Mouse (Mus musculus): ENCODE measurements around the gene Nmt2.
A peak's percentile ranks its signal among the peaks of the same experiment; 100 is the strongest.

The Nmt2 gene

DNA sequence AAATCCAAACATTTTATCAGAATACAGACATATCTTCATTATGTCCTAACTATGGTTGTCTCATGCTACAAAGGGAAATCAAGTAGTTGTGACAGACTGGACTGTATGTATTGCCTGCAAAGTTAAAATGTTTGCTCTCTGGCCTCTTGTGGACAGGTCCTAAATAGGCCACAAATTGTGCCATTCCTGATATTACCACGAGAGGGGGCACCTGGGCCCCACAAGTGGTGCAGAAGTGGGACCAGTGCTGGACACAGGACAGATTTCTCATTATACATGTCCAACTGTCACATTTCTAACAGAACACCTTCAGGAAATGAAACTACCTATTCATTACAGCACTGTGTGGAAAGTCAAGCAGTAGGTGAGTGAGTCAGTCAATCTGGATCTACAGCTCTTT lies 43.3 kb downstream of the Nmt2 start:
- DNase-seq (ENCODE audit: low spot score) = peak; percentile 27

GRCm38 (mm10) chr2:3331071-3331703 lies 47.2 kb downstream of the Nmt2 start:
- no peak for DNase-seq (ENCODE audit: low spot score)

DNA sequence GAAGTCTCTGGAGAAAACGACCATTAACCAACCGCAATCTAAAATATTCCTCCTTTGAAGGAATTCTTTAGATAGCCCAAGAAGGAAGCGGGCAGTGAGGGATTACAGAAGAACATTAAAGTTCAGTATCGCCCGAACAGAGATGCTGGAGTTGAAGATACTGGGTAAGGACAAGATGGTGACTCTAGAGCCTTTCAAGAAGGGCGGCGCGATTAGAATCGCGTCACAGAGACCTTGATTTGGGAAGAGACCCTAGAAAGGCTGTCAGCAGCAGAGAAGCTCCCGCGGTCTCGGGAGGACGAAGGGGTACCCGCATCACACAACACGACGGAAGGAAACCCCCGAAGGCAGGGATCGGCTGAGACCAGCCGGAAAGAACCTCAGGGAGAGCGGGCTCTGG lies 48.0 kb downstream of the Nmt2 start:
- DNase-seq (ENCODE audit: low spot score) = no peak

- peak; percentile 98 for DNase-seq (ENCODE audit: low spot score)
These were observed 48.7 kb downstream of the Nmt2 start, which contains the start of gene Rpp38 for GRCm38 (mm10) chr2:3332484-3333242. Rpp38 (minus strand) TSS chr2:3332643.

- DNase-seq (ENCODE audit: low spot score) = no peak
These were observed 49.7 kb downstream of the Nmt2 start for GRCm38 (mm10) chr2:3333761-3334160.

GRCm38 (mm10) chr2:3335611-3336301 lies 51.7 kb downstream of the Nmt2 start, which contains the start of gene Acbd7:
Acbd7 (plus strand) TSS chr2:3336168.
- peak; percentile 77 for DNase-seq (ENCODE audit: low spot score)

DNA sequence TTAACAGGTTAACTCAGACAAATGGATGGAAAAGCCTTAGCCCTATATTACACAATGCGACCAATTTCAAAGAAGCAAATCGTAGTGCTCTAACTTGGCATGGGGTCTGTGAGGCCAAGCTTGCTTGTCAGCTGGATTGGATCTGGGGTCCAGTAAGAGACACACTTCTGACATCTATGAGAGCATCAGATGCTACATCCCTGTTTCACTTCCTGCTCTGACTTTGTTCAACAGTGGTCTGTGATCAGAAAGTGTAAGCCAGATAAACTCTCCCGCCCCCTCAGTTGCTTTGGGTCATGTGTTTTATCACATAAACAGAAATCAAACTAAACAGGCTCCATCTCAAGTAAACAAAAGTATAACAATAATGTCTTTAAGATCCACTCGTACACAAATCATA lies 64.4 kb downstream of the Nmt2 start:
- DNase-seq (ENCODE audit: low spot score) = no peak

DNA sequence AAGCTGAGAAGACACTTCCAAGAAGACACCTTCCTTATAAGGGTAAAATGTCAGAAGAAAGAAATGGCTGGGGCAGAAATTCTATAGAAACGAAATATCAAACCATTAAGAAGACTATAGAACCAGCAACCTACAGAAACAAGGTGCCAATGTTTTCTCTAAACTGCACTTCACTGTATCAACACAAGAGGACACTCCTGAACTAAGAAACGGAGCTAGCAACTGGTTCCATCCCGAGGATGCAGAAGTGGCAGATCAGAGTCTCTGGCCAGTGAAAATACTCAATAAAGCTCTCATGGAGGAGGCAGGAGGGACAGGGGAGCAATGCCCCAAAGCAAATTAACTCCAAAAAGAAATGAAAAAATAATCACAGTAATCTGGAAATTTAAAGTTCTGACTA lies 64.9 kb downstream of the Nmt2 start:
- DNase-seq (ENCODE audit: low spot score) = no peak

DNA sequence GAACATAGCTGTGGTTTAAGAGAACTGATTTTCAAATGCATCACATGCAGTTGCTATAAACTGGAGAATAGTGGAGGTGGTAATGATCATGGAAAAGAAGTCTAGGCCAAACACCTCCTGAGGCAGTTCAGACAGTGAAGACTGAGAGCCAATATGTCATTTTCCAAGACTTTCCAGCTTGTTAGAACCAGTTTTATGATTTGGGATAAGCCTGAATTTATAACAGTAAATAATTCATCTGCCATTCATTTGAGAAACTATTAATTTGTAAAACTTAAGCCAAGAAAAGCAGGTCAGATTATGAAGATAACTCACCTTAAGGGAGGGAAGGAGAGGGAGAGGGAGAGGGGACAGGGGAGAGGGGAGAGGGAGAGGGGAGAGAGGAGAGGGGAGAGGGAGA lies 69.1 kb downstream of the Nmt2 start:
- DNase-seq (ENCODE audit: low spot score) = no peak

GRCm38 (mm10) chr2:3355793-3356192 lies 71.8 kb downstream of the Nmt2 start:
- no peak for DNase-seq (ENCODE audit: low spot score)

GRCm38 (mm10) chr2:3356311-3356710 lies 72.3 kb downstream of the Nmt2 start:
- no peak for DNase-seq (ENCODE audit: low spot score)

DNA sequence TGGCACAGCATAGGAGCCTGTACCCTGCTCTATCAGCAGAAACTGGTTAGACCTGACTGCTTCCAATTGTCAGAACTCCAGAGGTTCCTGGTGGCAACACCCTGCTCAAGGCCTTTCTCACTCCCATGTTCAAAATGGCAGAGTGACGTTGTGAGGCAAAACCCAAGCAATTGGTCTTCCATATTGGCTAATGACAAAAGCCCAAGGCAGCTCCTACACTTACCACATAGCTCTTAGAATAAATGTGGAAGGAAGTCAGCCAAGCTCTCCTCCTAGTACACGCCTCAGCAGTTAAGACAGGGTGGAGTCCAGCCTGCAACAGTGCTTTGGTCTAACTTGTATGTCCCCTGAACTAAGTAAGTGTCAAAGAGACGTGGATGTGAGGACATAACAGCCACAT lies 73.9 kb downstream of the Nmt2 start:
- no peak for DNase-seq (ENCODE audit: low spot score)

DNA sequence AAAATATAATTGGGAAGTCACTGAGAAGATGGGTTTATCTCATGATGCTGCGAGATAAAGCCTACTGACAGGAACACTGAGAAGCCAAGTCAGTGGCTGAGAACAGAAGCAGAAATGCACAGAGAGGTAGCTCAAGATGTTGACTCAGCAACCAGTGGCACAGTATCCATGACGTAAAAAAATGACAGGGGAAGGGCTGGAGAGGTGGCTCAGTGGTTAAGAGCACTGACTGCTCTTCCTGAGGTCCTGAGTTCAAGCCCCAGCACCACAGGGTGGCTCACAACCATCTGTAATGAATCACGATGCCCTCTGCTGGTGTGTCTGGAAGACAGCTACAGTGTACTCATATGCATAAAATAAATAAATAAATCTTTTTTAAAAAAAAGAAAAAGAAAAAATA lies 77.1 kb downstream of the Nmt2 start:
- no peak for DNase-seq (ENCODE audit: low spot score)

GRCm38 (mm10) chr2:3365127-3365526 lies 81.1 kb downstream of the Nmt2 start:
- DNase-seq (ENCODE audit: low spot score) = no peak
